Mouse (Mus musculus) forebrain, embryonic 15.5 days (tissue): Measurements from ENCODE around the gene Ccnj. TPM values are rescaled to one million over a fixed set of nuclear protein-coding genes. Genes with fewer than 3 reads are reported as not detected.

ENCODE experiments used
- ATAC-seq: fragments of 200-750 bp; cut with Nextera tagmentation; replicated peaks from 2 replicates; pipeline ENCODE4 v1.8.0; 2017; ENCODE audit warnings: mild to moderate bottlenecking, moderate TSS enrichment, moderate library complexity
- H3K27ac ChIP-seq: fragments of 300-500 bp; sonication (generic); replicated peaks from 2 replicates; pipeline ENCODE4 v1.5.1; 2015; ENCODE audit warnings: mild to moderate bottlenecking, inconsistent platforms
- H3K27me3 ChIP-seq: fragments of 300-500 bp; sonication (generic); 2 replicates; pipeline ENCODE4 v1.6.1; 2015; ENCODE audit warnings: inconsistent platforms
- H3K36me3 ChIP-seq: fragments of 300-500 bp; sonication (generic); 2 replicates; pipeline ENCODE4 v1.6.1; 2015; ENCODE audit warnings: mild to moderate bottlenecking, inconsistent platforms
- H3K4me1 ChIP-seq: fragments of 300-500 bp; sonication (generic); 2 replicates; pipeline ENCODE4 v1.6.1; 2015; ENCODE audit warnings: inconsistent platforms
- H3K4me2 ChIP-seq: fragments of 300-500 bp; sonication (generic); replicated peaks from 2 replicates; pipeline ENCODE4 v1.6.1; 2015; ENCODE audit warnings: mild to moderate bottlenecking, inconsistent platforms
- H3K4me3 ChIP-seq: fragments of 300-500 bp; sonication (generic); 2 replicates; pipeline ENCODE4 v1.5.1; 2015; ENCODE audit warnings: mild to moderate bottlenecking, inconsistent platforms
- H3K9ac ChIP-seq: fragments of 300-500 bp; sonication (generic); replicated peaks from 2 replicates; pipeline ENCODE4 v1.6.1; 2015; ENCODE audit warnings: mild to moderate bottlenecking, inconsistent platforms
- H3K9me3 ChIP-seq: fragments of 300-500 bp; sonication (generic); 2 replicates; pipeline ENCODE4 v1.6.1; 2016; ENCODE audit warnings: inconsistent platforms
- WGBS: fragments of 180-500 bp; shearing (Covaris S2); methylation state at CpG from one replicate; pipeline ENCODE4 v1.1.7; 2015; ENCODE audit warnings: mixed read lengths; 5-methylcytosine and 5-hydroxymethylcytosine counted together
- microRNA-seq: library from miRNA; unstranded; fragments of <30 nt; microRNA quantifications from one replicate; pipeline ENCODE4, GENCODE M21; 2016
- polyA plus RNA-seq: library from polyadenylated mRNA; unstranded; fragments of >200 nt; fragmentation: Nextera tagmentation; extraction: Ambion mirVana; gene quantifications from 2 replicates; pipeline ENCODE4 v1.2.1, GENCODE M21; 2015

Ccnj gene
- polyA plus RNA-seq, 1 experiment from 2014 or later: 23.0 TPM

DNA sequence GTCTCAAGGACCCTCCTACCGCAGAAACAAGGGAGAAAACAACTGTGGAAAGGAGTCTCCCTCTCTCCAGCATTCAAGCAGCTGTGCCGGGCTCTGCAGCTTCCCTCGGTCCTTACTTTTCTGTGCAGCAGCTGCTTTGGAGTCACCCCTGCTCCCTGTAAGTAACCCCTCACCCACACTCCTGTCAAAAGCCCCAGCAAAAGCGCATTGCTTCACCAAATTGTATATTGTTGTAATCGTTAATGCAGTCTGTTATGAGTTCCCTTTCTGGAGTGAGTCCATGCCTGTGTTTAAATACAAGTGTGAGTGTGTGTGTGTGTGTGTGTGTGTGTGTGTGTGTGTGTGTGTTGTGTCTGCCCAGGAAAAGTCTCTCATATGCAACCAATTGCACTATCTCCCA is 37.2 kb downstream of the Ccnj start:
- WGBS: 43% methylated on average over 5 of the region's 5 CpGs
- no peak overlapping the region for H3K27ac ChIP-seq
- H3K4me2 ChIP-seq: no peak overlapping the region
- no peaks in the 10 kb centered on the region for H3K9me3 ChIP-seq
- ATAC-seq: no peak
- H3K9ac ChIP-seq: no peak overlapping the region
- H3K36me3 ChIP-seq: no peaks in the 10 kb centered on the region
- no peaks in the 10 kb centered on the region for H3K4me1 ChIP-seq
- H3K27me3 ChIP-seq: peaks cover 23% of the 10 kb centered on the region
- H3K4me3 ChIP-seq: no peak overlapping the region

DNA sequence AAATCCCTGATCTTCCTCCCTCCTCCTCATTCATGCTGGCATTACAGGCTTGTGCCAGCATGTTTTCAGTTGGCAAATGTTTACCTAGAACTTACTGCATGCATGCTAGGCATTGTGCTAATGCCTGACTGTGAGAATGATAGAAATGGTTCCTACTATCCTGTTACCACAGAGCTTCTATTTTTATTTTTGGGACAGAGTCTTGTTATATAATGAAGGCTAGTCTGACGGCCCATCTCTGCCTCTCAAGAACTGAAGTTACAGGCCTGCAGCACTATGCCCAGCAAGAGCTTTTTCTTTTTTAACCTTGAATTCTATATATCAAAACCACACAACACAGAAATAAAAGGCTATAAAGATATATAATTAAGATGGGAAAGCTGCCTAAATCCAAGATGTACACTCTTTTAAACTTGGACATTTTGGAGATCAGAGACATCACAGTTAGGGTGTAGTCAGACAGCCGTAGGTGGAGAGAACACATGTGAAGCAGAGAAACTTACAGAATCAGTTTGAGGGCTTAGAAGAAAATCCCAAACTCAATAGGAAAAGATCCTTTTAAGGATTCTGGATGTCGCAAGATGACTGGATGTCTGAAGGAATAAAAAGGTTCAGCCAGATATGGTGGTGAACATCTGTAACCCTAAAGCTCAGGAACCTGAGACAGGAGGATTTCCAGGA is 38.5 kb downstream of the Ccnj start:
- WGBS: 93% methylated on average over 3 of the region's 3 CpGs
- Histone ChIP-seq H3K36me3 (no peaks in the 10 kb centered on the region), H3K4me1 (0 out of 2 replicates have a peak, but pooled peaks cover 4% of the 10 kb centered on the region), H3K27me3 (peaks cover 26% of the 10 kb centered on the region), H3K4me2 (no peak overlapping the region), H3K9ac (no peak overlapping the region), H3K4me3 (no peak overlapping the region), H3K9me3 (no peaks in the 10 kb centered on the region), H3K27ac (no peak overlapping the region)
- ATAC-seq: no peak

GRCm38 (mm10) chr19:40872955-40873665 is 42.0 kb downstream of the Ccnj start:
- peak overlapping the region; percentile 93 for H3K27ac ChIP-seq
- peak; percentile 99 for ATAC-seq
- peak overlapping the region; percentile 74 for H3K4me3 ChIP-seq
- peak overlapping the region; percentile 86 for H3K4me2 ChIP-seq
- 0 out of 2 replicates have a peak, but pooled peaks cover 4% of the 10 kb centered on the region for H3K4me1 ChIP-seq
- 1% methylated on average over 51 of the region's 51 CpGs for WGBS
- no peaks in the 10 kb centered on the region for H3K36me3 ChIP-seq
- H3K27me3 ChIP-seq: peaks cover 53% of the 10 kb centered on the region
- H3K9me3 ChIP-seq: no peaks in the 10 kb centered on the region
- peak overlapping the region; percentile 63 for H3K9ac ChIP-seq

DNA sequence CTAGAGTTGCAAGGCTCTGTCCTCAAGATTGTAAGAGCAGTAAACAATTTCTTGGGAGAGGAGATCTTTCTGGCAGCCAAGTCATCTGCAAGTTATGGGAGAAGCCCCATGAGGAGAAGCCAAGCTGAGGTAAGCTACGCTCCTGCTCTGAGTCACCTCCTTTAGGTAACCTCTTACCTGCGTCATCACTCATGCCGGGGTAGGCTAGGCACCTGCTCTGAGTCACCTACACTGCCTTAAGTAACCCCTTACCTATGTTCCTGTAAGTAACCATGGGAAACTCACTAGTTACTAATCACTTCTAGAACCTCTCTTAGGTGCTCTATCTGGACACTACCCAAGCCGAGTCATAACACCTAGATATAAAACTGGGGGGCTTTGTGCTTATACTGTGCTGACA is 50.6 kb downstream of the Ccnj start:
- H3K36me3 ChIP-seq: no peaks in the 10 kb centered on the region
- no peaks in the 10 kb centered on the region for H3K4me1 ChIP-seq
- no peak overlapping the region for H3K9ac ChIP-seq
- no peak overlapping the region for H3K4me2 ChIP-seq
- H3K27me3 ChIP-seq: peaks cover 64% of the 10 kb centered on the region
- no peak overlapping the region for H3K4me3 ChIP-seq
- no peak for ATAC-seq
- H3K27ac ChIP-seq: no peak overlapping the region
- WGBS: 93% methylated on average over 4 of the region's 4 CpGs
- H3K9me3 ChIP-seq: no peaks in the 10 kb centered on the region

DNA sequence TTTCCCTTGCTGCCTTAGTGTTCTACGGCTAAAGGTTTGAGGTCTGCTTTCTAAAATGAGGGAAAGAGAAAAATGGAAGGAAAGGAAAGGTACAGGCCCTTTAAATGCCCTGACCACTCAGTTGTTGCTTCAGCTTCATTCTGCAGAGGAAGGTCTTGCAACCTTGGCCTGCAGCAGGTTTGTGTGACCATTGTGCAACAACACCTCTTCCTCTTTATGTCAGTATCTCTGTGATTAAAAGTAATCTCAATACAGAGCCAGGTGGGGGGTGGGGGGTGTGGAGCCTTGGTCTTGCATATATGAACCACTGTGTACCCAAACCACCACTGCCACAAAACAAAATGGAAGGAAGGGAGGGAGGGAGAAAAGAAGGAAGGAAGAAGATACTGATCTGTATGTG is 57.8 kb downstream of the Ccnj start:
- no peak for ATAC-seq
- no peak overlapping the region for H3K9ac ChIP-seq
- H3K36me3 ChIP-seq: no peaks in the 10 kb centered on the region
- H3K27me3 ChIP-seq: peaks cover 67% of the 10 kb centered on the region
- H3K27ac ChIP-seq: no peak overlapping the region
- WGBS: 91% methylated on average over 1 of the region's 1 CpGs
- H3K4me3 ChIP-seq: no peak overlapping the region
- H3K4me2 ChIP-seq: no peak overlapping the region
- H3K9me3 ChIP-seq: no peaks in the 10 kb centered on the region
- 0 out of 2 replicates have a peak, but pooled peaks cover under 1% of the 10 kb centered on the region for H3K4me1 ChIP-seq

GRCm38 (mm10) chr19:40894071-40894506 is 63.0 kb downstream of the Ccnj start:
- peak overlapping the region; percentile 57 for H3K9ac ChIP-seq
- ATAC-seq: peak; percentile 55
- WGBS: 48% methylated on average over 21 of the region's 21 CpGs

GRCm38 (mm10) chr19:40894519-40895392 is 63.7 kb downstream of the Ccnj start, which contains the start of gene Zfp518a:
Gene Zfp518a (plus strand): TSS chr19:40894705.
- no peaks in the 10 kb centered on the region for H3K9me3 ChIP-seq

More at GRCm38 (mm10) chr19:40894071-40894506, 63.0 kb downstream of the Ccnj start:
- H3K36me3 ChIP-seq: no peaks in the 10 kb centered on the region
- peaks cover 10% of the 10 kb centered on the region; the same call in 1 of the 2 replicates for H3K4me1 ChIP-seq
- H3K9me3 ChIP-seq: no peaks in the 10 kb centered on the region
- H3K27me3 ChIP-seq: peaks cover 33% of the 10 kb centered on the region
- H3K27ac ChIP-seq: peak overlapping the region; percentile 93
- H3K4me3 ChIP-seq: peak overlapping the region; percentile 74
- peak overlapping the region; percentile 68 for H3K4me2 ChIP-seq

GRCm38 (mm10) chr19:40895393-40895703 is 64.3 kb downstream of the Ccnj start:
- peaks cover 24% of the 10 kb centered on the region for H3K27me3 ChIP-seq
- no peaks in the 10 kb centered on the region for H3K9me3 ChIP-seq
- H3K36me3 ChIP-seq: no peaks in the 10 kb centered on the region
- H3K4me1 ChIP-seq: peaks cover 10% of the 10 kb centered on the region; the same call in 1 of the 2 replicates
- peak overlapping the region; percentile 93 for H3K27ac ChIP-seq
- H3K9ac ChIP-seq: peak overlapping the region; percentile 57
- WGBS: under 1% methylated on average over 6 of the region's 6 CpGs
- no peak for ATAC-seq
- H3K4me3 ChIP-seq: peak overlapping the region; percentile 74
- peak overlapping the region; percentile 68 for H3K4me2 ChIP-seq

More at GRCm38 (mm10) chr19:40894519-40895392, 63.7 kb downstream of the Ccnj start, which contains the start of gene Zfp518a:
- no peaks in the 10 kb centered on the region for H3K36me3 ChIP-seq
- H3K27me3 ChIP-seq: peaks cover 28% of the 10 kb centered on the region
- peak within 1 kb of the TSS; percentile 74 for H3K4me3 ChIP-seq
- peak; percentile 96 for ATAC-seq
- H3K4me1 ChIP-seq: peaks cover 10% of the 10 kb centered on the region; the same call in 1 of the 2 replicates
- H3K9ac ChIP-seq: peak within 1 kb of the TSS; percentile 57
- peak within 1 kb of the TSS; percentile 93 for H3K27ac ChIP-seq
- under 1% methylated on average over 83 of the region's 89 CpGs for WGBS
- peak within 1 kb of the TSS; percentile 68 for H3K4me2 ChIP-seq

Small RNA genes lying within 50 kb of the gene (microRNA-seq; reads per million reads assigned to microRNA genes)
- 0.66 reads per million for gene Mir8092

Other genes starting within 250 kb of the Ccnj start
- 78.8 and 79.1 TPM in 2 replicates for gene Aldh18a1, start 242.8 kb upstream of the Ccnj start, polyA plus RNA-seq
- 12.8 and 14.1 TPM in 2 replicates for gene Tctn3, start 219.0 kb upstream of the Ccnj start, polyA plus RNA-seq
- 8.4 and 8.6 TPM in 2 replicates for gene Entpd1, start 218.9 kb upstream of the Ccnj start, polyA plus RNA-seq
- 0.13 and 0.33 TPM in 2 replicates for gene Cc2d2b, start 82.5 kb upstream of the Ccnj start, polyA plus RNA-seq
- 6.0 and 6.8 TPM in 2 replicates for gene Zfp518a, start 63.4 kb downstream of the Ccnj start, polyA plus RNA-seq
- 0.80 and 0.88 TPM in 2 replicates for gene Blnk, start 163.3 kb downstream of the Ccnj start, polyA plus RNA-seq
- not detected in 2 replicates for gene Dntt, start 198.0 kb downstream of the Ccnj start, polyA plus RNA-seq
- gene Opalin, start 245.8 kb downstream of the Ccnj start, polyA plus RNA-seq: not detected in 2 replicates